Mouse (Mus musculus): ENCODE measurements around the gene Brat1. TPM values are rescaled to one million over a fixed set of nuclear protein-coding genes. Genes with fewer than 3 reads are reported as not detected.
A peak's percentile ranks its signal among the peaks of the same experiment; 100 is the strongest.

Gene Brat1
- polyA plus RNA-seq (2012; rRNA removed) (5.1 and 5.8 TPM in 2 replicates), polyA plus RNA-seq (2014; fragmentation: Nextera tagmentation; extraction: Ambion mirVana) (4.5 and 5.2 TPM in 2 replicates)

GRCm38 (mm10) chr5:140704378-140705251 is at the start of gene Brat1:
Brat1 (plus strand) TSS chr5:140705011.
- under 1% methylated on average over 69 of the region's 69 CpGs for WGBS (ENCODE audit: insufficient replicate concordance)
- Histone ChIP-seq H3K4me3 (ENCODE audit: insufficient read depth in 1 of 2, low read depth in 2 of 2, low read length in 2 of 2) (peak within 1 kb of the TSS; percentile 63 to 79), H3K9ac (replicated peaks) (peak within 1 kb of the TSS; percentile 77), H3K36me3 (replicated peaks; ENCODE audit: control insufficient read depth, insufficient read depth, low read depth) (no peaks in the 10 kb centered on the region), H3K27me3 (ENCODE audit: control insufficient read depth, insufficient read depth, low read length) (no peaks in the 10 kb centered on the region), H3K4me2 (ENCODE audit: low read depth) (peak within 1 kb of the TSS; percentile 90), H3K4me1 (replicated peaks; ENCODE audit: control insufficient read depth in 2 of 2, insufficient read depth in 2 of 2, low read length in 1 of 2) (peaks cover 21 to 34% of the 10 kb centered on the region in 2 experiments), H3K9me3 (ENCODE audit: control insufficient read depth, low read length) (no peaks in the 10 kb centered on the region), H3K27ac (peak within 1 kb of the TSS; percentile 69)
- TF ChIP-seq EP300 (IDR thresholded peaks at IDR 0.05; ENCODE audit: low read depth) (no peak), CTCF (IDR thresholded peaks at IDR 0.05; ENCODE audit: low read depth) (0 out of 2 replicates have a peak, but pooled peaks have one; percentile 10)
- DNase-seq (ENCODE audit: low read depth in 3 of 3, low spot score in 3 of 3) (peak; percentile 99), ATAC-seq (ENCODE audit: insufficient read depth) (peak; percentile 88)

- ATAC-seq (ENCODE audit: insufficient read depth) (no peak), DNase-seq (ENCODE audit: low read depth in 3 of 3, low spot score in 3 of 3) (no peak)
- no peaks in the 10 kb centered on the region for H3K9me3 ChIP-seq (ENCODE audit: control insufficient read depth, low read length)
- no peaks in the 10 kb centered on the region; the same call in 1 of the 2 replicates for H3K27me3 ChIP-seq (ENCODE audit: control insufficient read depth, insufficient read depth, low read length)
- no peaks in the 10 kb centered on the region for H3K36me3 ChIP-seq (replicated peaks; ENCODE audit: control insufficient read depth, insufficient read depth, low read depth)
- TF ChIP-seq EP300 (IDR thresholded peaks at IDR 0.05; ENCODE audit: low read depth) (no peak), CTCF (IDR thresholded peaks at IDR 0.05; ENCODE audit: low read depth) (no peak)
- no peak overlapping the region for H3K9ac ChIP-seq (replicated peaks)
- peaks cover 0 to 1% of the 10 kb centered on the region in 2 experiments; a peak in 1 of 4 replicates for H3K4me1 ChIP-seq (replicated peaks; ENCODE audit: control insufficient read depth in 2 of 2, insufficient read depth in 2 of 2, low read length in 1 of 2)
- WGBS (ENCODE audit: insufficient replicate concordance): 58% methylated on average over 16 of the region's 16 CpGs
- H3K4me2 ChIP-seq (ENCODE audit: low read depth): no peak overlapping the region
- H3K4me3 ChIP-seq (ENCODE audit: insufficient read depth in 1 of 2, low read depth in 2 of 2, low read length in 2 of 2): no peak overlapping the region
- no peak overlapping the region for H3K27ac ChIP-seq
Observed at GRCm38 (mm10) chr5:140659607-140660272, 45.1 kb upstream of the Brat1 start.

GRCm38 (mm10) chr5:140660398-140660797 is 44.4 kb upstream of the Brat1 start:
- Histone ChIP-seq H3K9me3 (ENCODE audit: control insufficient read depth, low read length) (no peaks in the 10 kb centered on the region), H3K27me3 (ENCODE audit: control insufficient read depth, insufficient read depth, low read length) (no peaks in the 10 kb centered on the region; the same call in 1 of the 2 replicates), H3K36me3 (replicated peaks; ENCODE audit: control insufficient read depth, insufficient read depth, low read depth) (no peaks in the 10 kb centered on the region), H3K4me2 (ENCODE audit: low read depth) (no peak overlapping the region), H3K4me1 (replicated peaks; ENCODE audit: control insufficient read depth in 2 of 2, insufficient read depth in 2 of 2, low read length in 1 of 2) (peaks cover 0 to 1% of the 10 kb centered on the region in 2 experiments; a peak in 1 of 4 replicates), H3K4me3 (ENCODE audit: insufficient read depth in 1 of 2, low read depth in 2 of 2, low read length in 2 of 2) (no peak overlapping the region), H3K27ac (no peak overlapping the region), H3K9ac (replicated peaks) (no peak overlapping the region)
- TF ChIP-seq CTCF (IDR thresholded peaks at IDR 0.05; ENCODE audit: low read depth) (no peak), EP300 (IDR thresholded peaks at IDR 0.05; ENCODE audit: low read depth) (no peak)
- ATAC-seq (ENCODE audit: insufficient read depth): no peak
- DNase-seq (ENCODE audit: low read depth in 3 of 3, low spot score in 3 of 3): no peak
- WGBS (ENCODE audit: insufficient replicate concordance): 63% methylated on average over 1 of the region's 1 CpGs

GRCm38 (mm10) chr5:140661427-140661826 is 43.4 kb upstream of the Brat1 start:
- H3K9me3 ChIP-seq (ENCODE audit: control insufficient read depth, low read length): no peaks in the 10 kb centered on the region
- 71% methylated on average over 8 of the region's 8 CpGs for WGBS (ENCODE audit: insufficient replicate concordance)
- peaks cover 0 to 1% of the 10 kb centered on the region in 2 experiments; a peak in 1 of 4 replicates for H3K4me1 ChIP-seq (replicated peaks; ENCODE audit: control insufficient read depth in 2 of 2, insufficient read depth in 2 of 2, low read length in 1 of 2)
- H3K27me3 ChIP-seq (ENCODE audit: control insufficient read depth, insufficient read depth, low read length): no peaks in the 10 kb centered on the region; the same call in 1 of the 2 replicates
- H3K4me3 ChIP-seq (ENCODE audit: insufficient read depth in 1 of 2, low read depth in 2 of 2, low read length in 2 of 2): no peak overlapping the region
- no peak overlapping the region for H3K27ac ChIP-seq
- no peaks in the 10 kb centered on the region for H3K36me3 ChIP-seq (replicated peaks; ENCODE audit: control insufficient read depth, insufficient read depth, low read depth)
- ATAC-seq (ENCODE audit: insufficient read depth): no peak
- no peak overlapping the region for H3K4me2 ChIP-seq (ENCODE audit: low read depth)
- no peak overlapping the region for H3K9ac ChIP-seq (replicated peaks)
- no peak for TF ChIP-seq EP300 (IDR thresholded peaks at IDR 0.05; ENCODE audit: low read depth)
- no peak for TF ChIP-seq CTCF (IDR thresholded peaks at IDR 0.05; ENCODE audit: low read depth)
- DNase-seq (ENCODE audit: low read depth in 3 of 3, low spot score in 3 of 3): no peak
